Mouse (Mus musculus) effector memory CD4-positive, alpha-beta T cell, adult 5 months (primary cell): ENCODE measurements around the gene Mfsd6. TPM values are rescaled to one million over a fixed set of nuclear protein-coding genes. Genes with fewer than 3 reads are reported as not detected.

Experiments used
- polyA plus RNA-seq: library from polyadenylated mRNA; unstranded; fragments of 100-300 nt; shearing (Covaris generic); gene quantifications from one replicate; pipeline ENCODE4 v1.2.1, GENCODE M21; 2017

Mfsd6 gene
- 109 TPM for polyA plus RNA-seq

DNA sequence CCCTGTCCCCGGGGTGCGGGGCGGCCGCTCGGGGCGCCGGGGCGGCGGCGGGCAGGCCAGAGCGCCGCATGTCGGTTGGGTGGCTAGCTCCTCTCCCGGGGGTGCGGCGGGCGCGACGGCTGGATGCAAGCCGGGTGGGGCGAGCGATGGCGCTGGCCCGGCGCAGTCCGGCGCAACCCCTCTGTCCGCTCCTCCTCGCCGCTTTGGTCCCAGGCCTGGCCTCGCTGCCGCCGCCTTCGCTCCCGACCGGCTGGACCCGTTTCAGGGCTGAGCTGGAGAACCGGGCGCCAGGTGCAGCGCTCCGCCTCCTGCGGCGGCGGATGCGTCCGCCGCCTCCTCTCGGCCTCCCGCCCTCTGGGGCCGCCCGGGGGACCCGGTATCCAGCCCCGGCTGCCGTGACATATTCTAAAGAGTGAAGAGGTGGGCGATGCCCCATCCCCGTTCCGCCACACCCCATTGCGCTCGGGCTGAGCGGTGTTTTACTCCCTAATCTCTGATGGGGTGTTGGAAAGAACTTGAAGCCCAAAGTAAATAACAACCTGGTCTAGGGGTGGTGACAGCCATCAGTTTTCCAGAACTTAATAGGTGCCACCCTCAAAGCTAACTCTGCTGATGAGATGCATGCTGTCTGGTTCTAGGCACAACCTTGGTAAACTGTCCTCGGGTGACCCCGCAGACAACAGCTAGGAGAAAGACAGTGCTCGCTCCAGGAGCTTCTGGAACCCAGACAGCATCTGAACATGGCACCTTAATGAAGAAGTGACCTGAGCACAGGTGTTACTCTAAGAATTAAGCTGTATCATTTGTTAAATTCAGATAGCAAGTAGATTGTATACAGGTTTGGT, at the start of gene Mfsd6:
Mfsd6 (minus strand) TSS at position 407 of the 845 bp plus-strand sequence.

DNA sequence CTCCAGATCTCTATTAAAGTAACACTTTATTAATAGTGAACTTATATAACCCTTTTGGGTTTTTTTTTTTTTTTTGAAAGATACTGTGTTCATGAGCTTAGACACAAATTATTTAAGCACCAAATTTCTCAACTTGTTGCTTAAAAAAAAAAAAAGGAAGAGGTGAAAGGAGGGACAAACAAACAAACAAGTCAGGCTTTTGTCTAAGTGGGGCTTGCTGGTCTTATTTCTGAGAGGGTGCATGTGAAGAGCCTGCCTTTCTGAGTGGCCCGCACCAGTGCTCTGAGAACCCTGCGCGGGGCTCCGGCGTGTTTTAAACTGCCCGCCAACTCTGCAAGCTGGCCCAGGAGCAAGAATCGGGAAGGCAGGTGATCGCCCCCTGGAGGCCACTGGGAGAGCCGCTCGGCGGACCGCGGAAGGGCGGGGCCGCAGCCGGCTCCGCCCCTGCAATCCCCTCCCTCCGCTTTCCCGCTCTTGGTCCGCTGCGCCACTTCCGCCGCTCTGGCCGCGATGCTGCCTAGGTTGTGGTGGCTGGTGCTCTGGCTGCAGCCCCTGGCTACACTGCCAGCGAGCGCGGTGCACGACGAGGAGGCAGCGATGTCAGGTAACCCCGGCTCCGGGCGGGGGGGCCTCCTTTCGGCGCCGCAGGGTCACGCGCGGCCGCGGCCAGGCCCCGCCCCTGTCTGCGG, 96.9 kb downstream of the Mfsd6 start, which contains the start of gene Nemp2:
Nemp2 (plus strand) TSS at position 456 of the 689 bp plus-strand sequence.

Other genes starting within 250 kb of the Mfsd6 start
- 304 TPM for gene Nab1, start 226.8 kb downstream of the Mfsd6 start, polyA plus RNA-seq
- 54.9 TPM for gene Nemp2, start 96.8 kb downstream of the Mfsd6 start, polyA plus RNA-seq
- gene Inpp1, start 90.2 kb upstream of the Mfsd6 start, polyA plus RNA-seq, result 155 TPM
- 15.3 TPM for gene Hibch, start 117.5 kb upstream of the Mfsd6 start, polyA plus RNA-seq